Mouse (Mus musculus): ENCODE measurements around the gene Krtap10-10. TPM values are rescaled to one million over a fixed set of nuclear protein-coding genes. Genes with fewer than 3 reads are reported as not detected.

The Krtap10-10 gene
- polyA plus RNA-seq, 1 experiment from 2014 or later = not detected

DNA sequence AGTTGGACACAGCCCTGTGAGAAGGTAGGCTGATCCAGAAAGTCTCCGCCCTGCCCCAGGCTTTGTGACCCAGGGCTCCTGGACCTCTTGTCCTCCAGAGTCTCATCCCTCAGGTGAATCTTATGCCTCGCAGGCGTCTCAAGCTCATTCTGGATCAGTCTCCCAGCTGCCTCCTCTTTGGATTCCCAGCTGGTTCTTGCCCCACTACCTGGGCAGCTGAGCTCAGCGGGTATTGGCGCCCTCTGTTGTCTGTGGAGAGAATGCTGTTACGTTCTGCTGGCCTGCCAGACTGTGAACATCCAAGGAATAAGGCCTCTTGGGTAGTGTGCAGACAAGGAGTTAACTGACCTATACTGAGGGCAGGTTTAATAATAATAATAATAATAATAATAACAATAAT lies 43.2 kb downstream of the Krtap10-10 start:
- no peak for ATAC-seq
- Histone ChIP-seq H3K4me2 (no peak overlapping the region), H3K9ac (no peak overlapping the region), H3K36me3 (no peaks in the 10 kb centered on the region), H3K27me3 (replicated peaks) (no peaks in the 10 kb centered on the region), H3K9me3 (replicated peaks) (0 out of 2 replicates have a peak, but pooled peaks cover 3% of the 10 kb centered on the region), H3K27ac (no peak overlapping the region), H3K4me3 (no peak overlapping the region), H3K4me1 (no peaks in the 10 kb centered on the region)
- 51% methylated on average over 6 of the region's 6 CpGs for WGBS (ENCODE audit: insufficient replicate concordance)

DNA sequence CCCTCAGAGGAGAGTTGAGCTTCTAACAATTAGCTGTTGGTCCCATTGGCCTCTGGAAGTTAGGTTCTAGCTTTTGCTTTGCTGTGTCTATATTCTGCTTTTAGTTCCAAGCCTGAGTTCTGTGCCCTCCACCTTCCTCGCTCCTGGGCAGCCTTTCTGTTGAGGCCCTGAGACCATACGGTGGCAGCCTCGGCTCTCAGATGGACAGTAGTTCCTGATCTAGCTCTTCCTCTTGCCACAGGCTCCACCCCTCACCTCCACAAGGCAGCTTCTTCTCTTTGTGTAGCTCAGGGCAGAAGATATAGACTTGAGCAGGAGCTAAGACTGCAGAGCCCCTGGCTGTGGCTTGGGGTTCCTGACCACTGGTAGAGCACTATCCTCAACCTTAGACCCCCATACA lies 44.6 kb downstream of the Krtap10-10 start:
- no peak for ATAC-seq
- no peak overlapping the region for H3K27ac ChIP-seq
- 28% methylated on average over 3 of the region's 3 CpGs for WGBS (ENCODE audit: insufficient replicate concordance)
- no peaks in the 10 kb centered on the region for H3K27me3 ChIP-seq (replicated peaks)
- no peaks in the 10 kb centered on the region for H3K4me1 ChIP-seq
- no peak overlapping the region for H3K4me3 ChIP-seq
- 0 out of 2 replicates have a peak, but pooled peaks cover 3% of the 10 kb centered on the region for H3K9me3 ChIP-seq (replicated peaks)
- no peak overlapping the region for H3K4me2 ChIP-seq
- no peak overlapping the region for H3K9ac ChIP-seq
- no peaks in the 10 kb centered on the region for H3K36me3 ChIP-seq

DNA sequence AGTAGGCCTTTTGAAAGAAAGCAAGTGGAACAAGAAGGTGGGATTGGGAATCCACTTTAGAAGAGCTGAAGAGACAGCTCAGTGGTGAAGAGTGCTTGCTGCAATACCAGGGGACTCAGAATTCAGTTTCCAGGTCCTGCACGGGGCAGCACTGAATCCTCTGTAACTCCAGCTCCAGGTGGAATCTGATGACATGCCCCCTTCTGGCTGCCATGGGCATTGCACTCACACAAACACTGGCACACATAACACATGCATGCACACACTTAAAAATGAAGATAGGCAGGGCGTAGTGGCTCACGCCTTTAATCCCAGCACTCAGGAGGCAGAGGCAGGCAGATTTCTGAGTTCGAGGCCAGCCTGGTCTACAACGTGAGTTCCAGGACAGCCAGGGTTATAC lies 46.8 kb downstream of the Krtap10-10 start:
- Histone ChIP-seq H3K9ac (no peak overlapping the region), H3K36me3 (no peaks in the 10 kb centered on the region), H3K27ac (no peak overlapping the region), H3K4me1 (no peaks in the 10 kb centered on the region), H3K4me3 (no peak overlapping the region), H3K27me3 (replicated peaks) (0 out of 2 replicates have a peak, but pooled peaks cover 9% of the 10 kb centered on the region), H3K9me3 (replicated peaks) (0 out of 2 replicates have a peak, but pooled peaks cover 3% of the 10 kb centered on the region), H3K4me2 (no peak overlapping the region)
- no peak for ATAC-seq
- WGBS (ENCODE audit: insufficient replicate concordance) = 75% methylated on average over 5 of the region's 5 CpGs

DNA sequence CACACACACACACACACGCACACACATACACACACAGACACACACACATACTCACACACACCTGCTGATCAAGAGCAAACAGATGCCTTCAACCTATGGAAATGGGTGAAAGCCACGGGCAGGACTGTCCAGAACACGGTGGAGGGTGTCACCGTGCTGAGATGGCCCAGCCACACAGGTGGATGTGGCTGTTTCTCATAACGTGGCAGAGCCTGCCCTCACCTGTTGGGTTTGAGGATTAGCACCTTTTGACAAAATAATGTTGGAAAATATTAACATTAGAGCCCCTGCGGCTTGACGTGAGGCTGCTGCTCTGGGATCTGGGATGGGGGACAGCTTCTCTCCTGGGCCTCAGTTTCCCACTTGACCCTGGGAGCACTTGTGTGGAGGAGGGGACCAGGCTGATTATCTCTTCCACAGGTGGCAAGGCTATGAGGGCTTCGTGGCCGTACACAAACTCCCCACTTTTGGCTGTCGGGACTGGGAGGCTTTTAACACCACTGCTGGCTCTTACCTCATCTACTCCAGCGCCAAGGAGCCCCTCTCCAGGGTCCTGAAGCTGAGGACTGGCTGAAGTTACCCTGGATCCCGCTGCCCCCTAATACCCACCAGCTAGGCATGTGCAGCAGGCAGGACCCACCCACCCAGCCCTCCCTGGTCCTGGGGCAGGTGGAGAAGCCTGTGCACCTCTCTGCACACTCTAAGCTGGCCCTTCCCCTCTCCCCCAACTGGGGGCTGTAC lies 50.4 kb downstream of the Krtap10-10 start:
- 0 out of 2 replicates have a peak, but pooled peaks cover 9% of the 10 kb centered on the region for H3K27me3 ChIP-seq (replicated peaks)
- H3K9ac ChIP-seq = no peak overlapping the region
- H3K36me3 ChIP-seq = no peaks in the 10 kb centered on the region
- 0 out of 2 replicates have a peak, but pooled peaks cover 3% of the 10 kb centered on the region for H3K9me3 ChIP-seq (replicated peaks)
- 44% methylated on average over 12 of the region's 12 CpGs for WGBS (ENCODE audit: insufficient replicate concordance)
- H3K4me2 ChIP-seq = no peak overlapping the region
- no peaks in the 10 kb centered on the region for H3K4me1 ChIP-seq
- no peak overlapping the region for H3K27ac ChIP-seq
- no peak overlapping the region for H3K4me3 ChIP-seq
- no peak for ATAC-seq

Other genes with a start within 250 kb of the Krtap10-10 start
- 138 and 146 TPM in 2 replicates for gene Sumo3, start 229.8 kb upstream of the Krtap10-10 start, polyA plus RNA-seq (2016; fragmentation: Nextera tagmentation; extraction: Ambion mirVana)
- 5.1 TPM in 1 of 2 replicates, not detected in the other for gene Gm49325, start 229.8 kb upstream of the Krtap10-10 start, polyA plus RNA-seq (2016; fragmentation: Nextera tagmentation; extraction: Ambion mirVana)
- gene Ube2g2, start 213.7 kb upstream of the Krtap10-10 start, polyA plus RNA-seq (2016; fragmentation: Nextera tagmentation; extraction: Ambion mirVana) = 55.7 and 59.9 TPM in 2 replicates
- gene Tspear, start 149.4 kb upstream of the Krtap10-10 start, polyA plus RNA-seq (2016; fragmentation: Nextera tagmentation; extraction: Ambion mirVana) = 0.05 TPM in 1 of 2 replicates, not detected in the other
- gene Gm19402, start 145.2 kb upstream of the Krtap10-10 start, polyA plus RNA-seq (2016; fragmentation: Nextera tagmentation; extraction: Ambion mirVana) = not detected in 2 replicates
- gene Gm9508, start 138.7 kb upstream of the Krtap10-10 start, polyA plus RNA-seq (2016; fragmentation: Nextera tagmentation; extraction: Ambion mirVana) = not detected in 2 replicates
- not detected in 2 replicates for gene Gm10272, start 129.3 kb upstream of the Krtap10-10 start, polyA plus RNA-seq (2016; fragmentation: Nextera tagmentation; extraction: Ambion mirVana)
- gene Gm10024, start 124.5 kb upstream of the Krtap10-10 start, polyA plus RNA-seq (2016; fragmentation: Nextera tagmentation; extraction: Ambion mirVana) = not detected in 2 replicates
- gene Gm10142, start 120.1 kb upstream of the Krtap10-10 start, polyA plus RNA-seq (2016; fragmentation: Nextera tagmentation; extraction: Ambion mirVana) = not detected in 2 replicates
- gene Krtap12-1, start 115.3 kb upstream of the Krtap10-10 start, polyA plus RNA-seq (2016; fragmentation: Nextera tagmentation; extraction: Ambion mirVana) = not detected in 2 replicates
- not detected in 2 replicates for gene Gm10100, start 109.5 kb upstream of the Krtap10-10 start, polyA plus RNA-seq (2016; fragmentation: Nextera tagmentation; extraction: Ambion mirVana)
- not detected in 2 replicates for gene Gm18596, start 93.3 kb upstream of the Krtap10-10 start, polyA plus RNA-seq (2016; fragmentation: Nextera tagmentation; extraction: Ambion mirVana)
- gene Gm9736, start 84.6 kb upstream of the Krtap10-10 start, polyA plus RNA-seq (2016; fragmentation: Nextera tagmentation; extraction: Ambion mirVana) = not detected in 2 replicates
- gene Gm3233, start 76.3 kb upstream of the Krtap10-10 start, polyA plus RNA-seq (2016; fragmentation: Nextera tagmentation; extraction: Ambion mirVana) = not detected in 2 replicates
- gene Gm3238, start 64.6 kb upstream of the Krtap10-10 start, polyA plus RNA-seq (2016; fragmentation: Nextera tagmentation; extraction: Ambion mirVana) = not detected in 2 replicates
- gene Gm7138, start 59.0 kb upstream of the Krtap10-10 start, polyA plus RNA-seq (2016; fragmentation: Nextera tagmentation; extraction: Ambion mirVana) = not detected in 2 replicates
- gene Gm3250, start 53.4 kb upstream of the Krtap10-10 start, polyA plus RNA-seq (2016; fragmentation: Nextera tagmentation; extraction: Ambion mirVana) = not detected in 2 replicates
- not detected in 2 replicates for gene Gm7137, start 47.7 kb upstream of the Krtap10-10 start, polyA plus RNA-seq (2016; fragmentation: Nextera tagmentation; extraction: Ambion mirVana)
- gene Gm9639, start 40.9 kb upstream of the Krtap10-10 start, polyA plus RNA-seq (2016; fragmentation: Nextera tagmentation; extraction: Ambion mirVana) = not detected in 2 replicates
- gene Gm19668, start 36.8 kb upstream of the Krtap10-10 start, polyA plus RNA-seq (2016; fragmentation: Nextera tagmentation; extraction: Ambion mirVana) = not detected in 2 replicates
- gene Gm9507, start 24.1 kb upstream of the Krtap10-10 start, polyA plus RNA-seq (2016; fragmentation: Nextera tagmentation; extraction: Ambion mirVana) = not detected in 2 replicates
- not detected in 2 replicates for gene Gm2696, start 21.3 kb upstream of the Krtap10-10 start, polyA plus RNA-seq (2016; fragmentation: Nextera tagmentation; extraction: Ambion mirVana)
- gene Krtap10-4, start 8.9 kb upstream of the Krtap10-10 start, polyA plus RNA-seq (2016; fragmentation: Nextera tagmentation; extraction: Ambion mirVana) = not detected in 2 replicates
- not detected in 2 replicates for gene Gm36176, start 10.9 kb downstream of the Krtap10-10 start, polyA plus RNA-seq (2016; fragmentation: Nextera tagmentation; extraction: Ambion mirVana)
- gene Gm10318, start 16.9 kb downstream of the Krtap10-10 start, polyA plus RNA-seq (2016; fragmentation: Nextera tagmentation; extraction: Ambion mirVana) = not detected in 2 replicates
- not detected in 2 replicates for gene Gm3285, start 26.0 kb downstream of the Krtap10-10 start, polyA plus RNA-seq (2016; fragmentation: Nextera tagmentation; extraction: Ambion mirVana)
- gene Lrrc3, start 66.6 kb downstream of the Krtap10-10 start, polyA plus RNA-seq (2016; fragmentation: Nextera tagmentation; extraction: Ambion mirVana) = 8.5 and 8.7 TPM in 2 replicates
- 1.1 and 1.2 TPM in 2 replicates for gene Trpm2, start 134.6 kb downstream of the Krtap10-10 start, polyA plus RNA-seq (2016; fragmentation: Nextera tagmentation; extraction: Ambion mirVana)
- 6.7 and 6.9 TPM in 2 replicates for gene 1810043G02Rik, start 142.6 kb downstream of the Krtap10-10 start, polyA plus RNA-seq (2016; fragmentation: Nextera tagmentation; extraction: Ambion mirVana)
- gene Pfkl, start 174.1 kb downstream of the Krtap10-10 start, polyA plus RNA-seq (2016; fragmentation: Nextera tagmentation; extraction: Ambion mirVana) = 152 and 157 TPM in 2 replicates
- gene Dnmt3l, start 206.0 kb downstream of the Krtap10-10 start, polyA plus RNA-seq (2016; fragmentation: Nextera tagmentation; extraction: Ambion mirVana) = not detected in 2 replicates
- 0.06 TPM in 1 of 2 replicates, not detected in the other for gene Aire, start 207.7 kb downstream of the Krtap10-10 start, polyA plus RNA-seq (2016; fragmentation: Nextera tagmentation; extraction: Ambion mirVana)
- gene Icosl, start 233.4 kb downstream of the Krtap10-10 start, polyA plus RNA-seq (2016; fragmentation: Nextera tagmentation; extraction: Ambion mirVana) = 2.9 and 3.2 TPM in 2 replicates

Measured in liver, embryonic 12.5 days (tissue).